Mouse (Mus musculus) kidney, postnatal 4 days (tissue): Measurements from ENCODE around the gene Rinl.

Source experiments
- DNase-seq, 2 experiments: peaks; one replicate each; pipeline ENCODE4 v3.0.0; 2021; ENCODE audit warnings: mixed read lengths in 2 of 2

Rinl gene

DNA sequence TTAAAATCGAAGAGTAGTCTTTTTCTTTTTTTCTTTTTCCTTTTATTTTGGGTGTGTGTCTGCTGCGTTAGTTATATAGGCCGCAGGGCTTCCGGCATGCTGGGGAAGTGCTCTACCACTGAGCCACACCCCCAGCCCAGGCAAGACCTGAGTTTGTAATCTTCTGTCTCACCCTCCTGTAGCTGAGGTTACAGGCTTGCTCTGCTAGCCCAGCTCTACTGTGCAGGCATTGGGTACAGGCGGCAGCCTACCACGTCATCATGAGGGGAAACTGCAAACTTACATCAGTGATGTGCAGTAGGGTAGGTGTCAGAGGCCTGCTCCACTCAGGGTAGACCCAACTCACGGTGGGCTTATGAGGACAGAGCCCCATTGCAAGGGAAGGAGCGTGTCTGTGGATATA is 7.5 kb upstream of the Rinl start:
- no peak for DNase-seq

GRCm38 (mm10) chr7:28785161-28785560 is 3.6 kb upstream of the Rinl start:
- no peak for DNase-seq

- no peak for DNase-seq
Observed at GRCm38 (mm10) chr7:28787884-28788283, 885 bp upstream of the Rinl start.

DNA sequence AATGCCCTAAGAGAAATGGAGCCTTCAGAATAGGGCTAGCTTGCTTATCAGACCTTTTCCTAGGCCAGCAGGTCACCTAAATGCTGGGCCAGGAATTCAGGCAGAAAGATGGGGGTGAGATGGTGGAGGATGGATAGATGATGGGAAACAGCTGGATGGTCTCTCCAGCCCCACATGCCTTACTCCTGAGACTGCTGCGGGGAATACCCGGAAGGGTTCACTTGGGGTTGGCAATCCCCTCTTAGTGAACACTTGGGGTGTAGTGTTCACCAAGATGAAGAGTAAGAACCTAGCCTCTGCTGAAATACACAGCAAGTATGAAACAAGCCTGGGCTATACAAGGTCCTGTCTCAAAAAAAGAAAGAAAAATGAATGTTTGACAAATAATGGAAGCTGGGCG is 466 bp downstream of the Rinl start:
- no peak for DNase-seq

GRCm38 (mm10) chr7:28790066-28790806 is 1.5 kb downstream of the Rinl start:
- DNase-seq, result peak; percentile 56 to 71

- DNase-seq, result no peak
Observed at GRCm38 (mm10) chr7:28791706-28792105, 2.9 kb downstream of the Rinl start.

DNA sequence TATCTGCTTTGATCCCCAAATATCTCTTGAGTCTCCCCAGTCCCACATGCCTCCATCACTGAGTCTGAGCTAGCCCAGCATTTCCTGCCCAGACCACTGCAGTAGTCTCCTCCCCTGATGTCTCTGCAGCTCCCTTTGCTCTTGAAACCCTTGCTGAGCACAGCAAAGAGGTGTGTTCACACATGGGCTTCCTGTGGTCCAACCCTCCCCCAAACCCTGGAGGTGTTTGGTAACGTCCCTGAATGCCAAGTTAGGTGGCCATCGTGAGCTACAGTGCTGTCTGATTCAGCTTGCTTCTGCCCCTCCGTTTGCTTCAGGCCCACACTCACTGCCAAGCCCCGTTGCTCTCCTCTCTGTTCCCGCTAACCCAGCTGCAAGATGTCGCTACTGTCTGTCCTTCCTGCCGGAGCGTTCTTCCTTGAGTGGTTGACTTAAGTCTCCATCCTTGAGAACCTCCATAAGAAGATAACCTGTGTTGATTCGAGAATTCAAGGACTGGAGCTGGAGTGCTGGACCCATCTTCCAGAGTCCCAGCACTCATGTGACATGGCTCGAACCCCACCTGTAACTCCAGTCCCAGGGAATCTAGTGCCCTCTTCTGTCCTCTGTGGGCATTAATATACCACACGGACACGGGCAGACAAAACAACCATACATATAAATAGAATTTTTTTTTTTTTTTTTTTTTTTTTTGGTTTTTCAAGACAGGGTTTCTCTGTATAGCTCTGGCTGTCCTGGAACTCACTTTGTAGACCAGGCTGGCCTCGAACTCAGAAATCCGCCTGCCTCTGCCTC is 3.8 kb downstream of the Rinl start:
- DNase-seq, result no peak

- DNase-seq, result peak in 1 of 2 experiments; percentile 51
Observed at GRCm38 (mm10) chr7:28793834-28794233, 5.1 kb downstream of the Rinl start.

- DNase-seq, result no peak
Observed at GRCm38 (mm10) chr7:28794496-28794895, 5.7 kb downstream of the Rinl start.

- DNase-seq, result peak in 1 of 2 experiments; percentile 28
Observed at GRCm38 (mm10) chr7:28795832-28796231, 7.1 kb downstream of the Rinl start.

DNA sequence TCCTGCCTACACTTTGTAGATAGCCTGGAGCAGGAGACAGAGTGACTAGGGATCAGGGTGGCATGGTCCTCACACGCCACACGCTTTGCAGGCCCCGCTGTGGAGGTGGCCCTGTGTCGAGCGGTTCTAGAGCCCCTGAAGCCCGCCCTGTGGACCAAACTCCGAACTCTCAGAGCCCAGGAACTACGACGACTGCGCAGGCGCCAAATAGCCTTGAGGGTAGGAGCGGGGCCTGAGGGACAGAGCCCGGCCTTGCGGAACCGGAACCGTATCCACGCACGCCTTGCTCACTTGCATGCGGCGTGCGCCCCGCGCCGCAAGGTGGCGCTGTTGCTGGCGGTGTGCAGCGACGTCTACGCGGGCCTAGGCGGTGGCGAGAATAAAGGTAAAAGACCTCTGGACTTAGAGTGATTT is 7.8 kb downstream of the Rinl start:
- peak; percentile 88 to 92 for DNase-seq

GRCm38 (mm10) chr7:28799994-28800393 is 11.2 kb downstream of the Rinl start:
- no peak for DNase-seq

DNA sequence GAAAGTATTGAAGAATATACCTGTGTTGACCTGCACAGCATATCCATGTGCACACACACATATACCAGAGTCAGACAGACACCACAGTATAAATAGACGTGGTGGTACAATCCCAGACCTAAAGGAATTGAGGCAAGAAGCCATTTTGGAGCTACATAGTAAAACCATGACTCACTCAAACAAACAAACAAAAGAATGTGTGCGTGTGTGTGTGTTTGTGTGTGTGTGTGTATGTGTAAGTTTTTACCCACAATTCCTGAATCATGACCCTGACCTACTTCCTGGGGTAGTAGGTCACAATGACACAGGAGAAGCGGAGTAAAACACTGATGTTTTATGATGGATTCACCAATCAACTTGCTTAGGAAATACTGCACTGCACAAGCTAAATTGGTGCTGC is 12.7 kb downstream of the Rinl start:
- no peak for DNase-seq

- peak; percentile 66 to 81 for DNase-seq
Observed at GRCm38 (mm10) chr7:28801901-28802670, 13.3 kb downstream of the Rinl start.

- DNase-seq, result peak; percentile 74 to 86
Observed at GRCm38 (mm10) chr7:28802846-28803588, 14.2 kb downstream of the Rinl start.

DNA sequence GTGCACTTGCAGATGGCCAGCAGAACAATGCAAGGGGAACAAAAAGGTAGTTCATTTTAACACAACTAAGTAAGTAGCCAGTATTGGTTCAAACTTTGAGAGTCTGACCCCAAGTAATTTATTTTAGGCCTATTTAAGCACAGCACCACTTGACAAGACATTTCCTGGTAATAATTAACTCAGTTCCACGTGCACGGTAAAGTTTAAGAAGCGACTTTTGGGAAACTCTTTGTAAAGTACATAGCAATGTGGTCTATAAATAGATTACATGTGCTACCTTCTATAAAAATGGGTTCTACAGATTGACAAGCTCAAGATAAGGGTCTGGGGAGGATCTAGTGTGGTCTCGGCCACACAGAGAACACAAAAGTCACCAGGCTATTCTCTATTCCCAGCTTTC is 15.0 kb downstream of the Rinl start:
- DNase-seq, result no peak

- DNase-seq, result peak; percentile 44 to 61
Observed at GRCm38 (mm10) chr7:28806869-28807268, 18.1 kb downstream of the Rinl start.

- DNase-seq, result peak; percentile 39 to 48
Observed at GRCm38 (mm10) chr7:28807641-28808220, 19.0 kb downstream of the Rinl start.

GRCm38 (mm10) chr7:28808221-28808941 is 19.6 kb downstream of the Rinl start, which contains the start of gene Hnrnpl:
Hnrnpl (plus strand) TSS chr7:28808541.
- peak; percentile 34 to 88 for DNase-seq

GRCm38 (mm10) chr7:28808957-28809393 is 20.2 kb downstream of the Rinl start:
- DNase-seq, result peak; percentile 98

DNA sequence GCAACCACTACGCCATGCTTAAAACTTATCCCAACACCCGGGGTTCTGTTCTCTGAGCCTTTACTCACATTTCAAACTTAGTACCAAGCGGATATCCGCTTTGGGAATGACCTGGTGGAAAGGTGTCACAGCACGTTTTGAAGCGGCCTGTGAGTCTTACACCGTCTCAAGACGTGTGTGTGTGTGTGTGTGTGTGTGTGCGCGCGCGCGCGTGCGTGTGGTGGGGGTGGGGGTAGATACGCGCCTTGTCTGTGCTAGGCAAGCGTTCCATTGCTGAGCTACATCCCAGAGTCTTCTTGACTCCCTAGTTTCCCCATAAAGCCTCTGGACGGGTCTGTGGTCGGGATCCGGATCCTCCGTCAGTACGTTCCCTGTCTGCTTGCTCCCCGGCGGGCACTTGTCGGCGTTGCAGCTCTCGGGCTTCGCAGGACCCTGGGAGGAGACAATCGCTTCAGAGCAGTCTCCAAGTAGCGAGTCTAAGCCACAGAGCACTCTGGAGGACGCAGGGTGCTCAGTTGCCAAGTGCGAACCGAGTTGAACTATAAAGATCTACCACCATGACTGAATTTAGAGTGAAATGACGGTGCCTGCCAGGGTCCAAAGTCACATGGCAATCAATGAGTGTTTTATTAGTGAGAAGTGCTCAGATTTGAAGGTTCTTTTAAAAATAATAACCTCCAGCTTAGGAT is 20.8 kb downstream of the Rinl start:
- peak; percentile 76 to 82 for DNase-seq
